Mouse (Mus musculus) adrenal gland, adult 18-20 months (tissue): ENCODE results near the gene Dcaf7. TPM values are rescaled to one million over a fixed set of nuclear protein-coding genes. Genes with fewer than 3 reads are reported as not detected.

Source experiments
- DNase-seq, 2 experiments: peaks; one replicate each; pipeline ENCODE4 v3.0.0; 2021 to 2022; ENCODE audit warnings: low spot score in 2 of 2
- total RNA-seq, 2 experiments: library from RNA; stranded (reverse); gene quantifications; 1 replicate in 1 of 2; 2 replicates in 1 of 2; pipeline ENCODE4 v1.2.3; 2021

Dcaf7 gene
- total RNA-seq, 2 experiments from 2014 or later = 44.5 to 47.6 TPM

GRCm38 (mm10) chr11:106102866-106103265 lies 66.2 kb downstream of the Dcaf7 start:
- DNase-seq = no peak

GRCm38 (mm10) chr11:106106047-106106587 lies 69.4 kb downstream of the Dcaf7 start:
- DNase-seq = no peak

Other genes with a start within 250 kb of the Dcaf7 start
- gene Cyb561, start 83.5 kb upstream of the Dcaf7 start, total RNA-seq = 100 to 1,000 TPM; 168 to 204 TPM
- gene Ace, start 68.9 kb upstream of the Dcaf7 start, total RNA-seq = 10 to 100 TPM; 11.0 to 16.0 TPM
- gene Ace3, start 42.2 kb upstream of the Dcaf7 start, total RNA-seq = not detected
- gene Kcnh6, start 28.7 kb upstream of the Dcaf7 start, total RNA-seq = under 1 TPM in 1 of 2 experiments, not detected in 1; 0.29 TPM
- gene Taco1, start 29.2 kb downstream of the Dcaf7 start, total RNA-seq = 10 to 100 TPM; 32.3 to 33.3 TPM
- 10 to 100 TPM; 34.3 to 37.3 TPM for gene Map3k3, start 47.7 kb downstream of the Dcaf7 start, total RNA-seq
- not detected for gene Gm10840, start 124.0 kb downstream of the Dcaf7 start, total RNA-seq
- gene Limd2, start 124.0 kb downstream of the Dcaf7 start, total RNA-seq = 10 to 100 TPM in 1 of 2 experiments, 1 to 10 TPM in 1; 9.5 to 11.7 TPM
- gene Strada, start 165.3 kb downstream of the Dcaf7 start, total RNA-seq = 10 to 100 TPM; 11.6 to 13.1 TPM
- 100 to 1,000 TPM; 106 to 118 TPM for gene Ccdc47, start 179.5 kb downstream of the Dcaf7 start, total RNA-seq
- 10 to 100 TPM; 42.1 to 55.2 TPM for gene Ddx42, start 180.1 kb downstream of the Dcaf7 start, total RNA-seq
- 10 to 100 TPM; 53.6 to 55.8 TPM for gene Ftsj3, start 219.2 kb downstream of the Dcaf7 start, total RNA-seq
- gene Psmc5, start 219.3 kb downstream of the Dcaf7 start, total RNA-seq = 100 to 1,000 TPM; 157 to 159 TPM
- gene Smarcd2, start 236.1 kb downstream of the Dcaf7 start, total RNA-seq = 10 to 100 TPM; 47.4 to 63.7 TPM
- gene Tcam1, start 239.8 kb downstream of the Dcaf7 start, total RNA-seq = under 1 TPM; 0.10 to 0.13 TPM